Mouse (Mus musculus): ENCODE data around the gene Spop.

DNA sequence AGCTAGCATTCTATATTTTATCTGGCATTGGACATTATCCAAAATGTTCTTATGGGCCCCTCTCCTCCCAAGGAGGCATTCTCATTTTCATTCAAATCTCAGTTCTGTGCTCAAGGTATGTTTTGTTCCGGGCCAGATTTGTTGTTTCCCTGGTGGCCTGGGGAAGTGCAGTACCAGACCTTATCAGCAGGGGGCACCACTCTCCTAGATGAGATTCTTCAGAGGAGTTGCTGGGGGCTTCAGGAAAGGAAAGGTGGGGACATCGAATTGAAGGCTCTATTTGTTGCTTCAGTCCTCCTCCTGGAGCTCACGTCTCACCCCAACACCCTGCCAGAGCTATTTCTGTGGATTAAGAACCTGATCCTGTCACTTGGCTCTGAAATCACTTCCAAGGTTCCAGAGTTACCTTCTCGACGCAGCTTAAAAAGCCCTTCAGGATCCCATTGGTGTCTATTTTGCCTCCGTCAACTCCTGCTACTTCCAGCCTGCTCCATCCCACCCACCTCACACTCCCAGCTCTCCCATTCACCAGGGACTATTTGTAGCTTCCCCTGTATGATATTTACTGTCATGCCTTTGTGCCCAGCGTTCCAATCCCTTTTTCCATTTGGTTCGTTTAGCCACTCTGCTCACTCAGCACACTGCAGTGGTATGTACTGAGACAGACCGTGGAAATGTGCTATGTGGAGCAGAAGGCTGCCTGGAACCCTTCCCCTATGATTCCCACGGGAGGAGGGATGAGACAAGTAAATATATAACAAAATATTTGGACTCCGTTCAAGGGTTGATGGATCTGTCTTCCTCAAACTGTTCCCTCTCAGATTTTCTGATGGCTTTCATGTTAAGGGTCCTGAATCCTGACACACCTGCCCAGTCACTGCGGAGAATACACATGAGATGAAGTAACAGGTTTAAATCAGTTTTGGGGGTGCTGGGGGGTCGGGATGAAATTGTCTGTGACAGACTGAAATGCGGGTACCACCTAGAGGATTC, 15.7 kb upstream of the Spop start:
- peak; percentile 94 for TF ChIP-seq CTCF (IDR thresholded peaks at IDR 0.05)
- TF ChIP-seq EP300 (IDR thresholded peaks at IDR 0.05) = no peak

All from lung, postnatal 0 days (tissue).